Mouse (Mus musculus) lung, postnatal 0 days (tissue): Measurements from ENCODE around the gene Ccnk.

Experiments
- CTCF ChIP-seq: IDR thresholded peaks from 2 replicates; pipeline ENCODE4 v1.5.1; 2016; ENCODE audit warnings: antibody characterized with exemption, mild to moderate bottlenecking
- EP300 ChIP-seq: IDR thresholded peaks from 2 replicates; pipeline ENCODE4 v1.6.1; 2016; ENCODE audit warnings: antibody characterized with exemption, mild to moderate bottlenecking, control low read depth

DNA sequence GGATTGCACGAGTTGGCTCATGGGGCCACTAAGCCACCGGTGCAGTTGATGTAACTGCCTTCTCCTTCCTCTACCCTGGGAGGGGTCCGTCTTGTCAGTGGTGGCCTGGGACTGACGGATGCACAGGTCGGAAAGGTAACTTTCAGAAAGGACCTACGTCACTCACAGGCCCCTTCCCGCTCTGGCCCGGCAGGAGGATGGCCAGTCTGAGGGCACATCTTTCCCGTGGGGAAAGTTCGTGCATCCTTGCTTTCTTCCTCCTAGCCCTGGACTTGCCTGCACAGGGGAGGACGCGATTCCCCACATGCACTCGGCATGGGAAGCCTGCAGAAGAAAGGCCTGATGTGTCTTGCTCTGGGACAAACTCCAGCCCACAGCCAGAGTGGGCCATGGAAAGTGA lies 46.8 kb downstream of the Ccnk start:
- no peak for TF ChIP-seq CTCF
- TF ChIP-seq EP300: no peak
